Mouse (Mus musculus): ENCODE results near the gene Gna15. TPM values are rescaled to one million over a fixed set of nuclear protein-coding genes. Genes with fewer than 3 reads are reported as not detected.

The Gna15 gene
- total RNA-seq, 2 experiments from 2014 or later, result 0.73 to 0.78 TPM

DNA sequence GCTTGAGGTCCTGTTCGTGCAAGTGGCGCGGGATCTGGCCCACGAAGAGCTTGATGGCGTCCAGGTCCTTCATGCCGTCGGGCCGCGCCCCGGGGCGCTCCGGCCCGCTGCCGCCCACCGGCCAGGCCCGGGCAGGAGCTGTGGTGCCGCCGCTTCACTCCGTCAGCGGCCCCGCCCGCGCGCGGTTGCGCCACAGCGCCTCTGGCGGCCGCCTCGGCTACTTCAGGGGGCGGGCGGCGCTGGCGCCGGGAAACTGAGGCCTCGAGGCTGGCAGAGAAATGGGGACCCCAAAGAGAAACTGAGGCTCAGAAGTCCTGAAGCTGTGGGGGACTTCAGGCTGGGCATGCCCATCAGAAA, 41.5 kb downstream of the Gna15 start, which contains the start of gene Celf5:
Celf5 (minus strand) TSS at position 177 of the 357 bp plus-strand sequence.
- DNase-seq, result peak; percentile 71 to 74
- intact Hi-C loops (cut with DNase I), result no loop called here

GRCm38 (mm10) chr10:81481605-81482532, 42.2 kb downstream of the Gna15 start:
- intact Hi-C loops (cut with DNase I), result no loop called here
- DNase-seq, result no peak

GRCm38 (mm10) chr10:81474461-81474860, 49.6 kb downstream of the Gna15 start:
- DNase-seq, result no peak
- intact Hi-C loops (cut with DNase I), result no loop called here

- no peak for DNase-seq
- intact Hi-C loops (cut with DNase I), result no loop called here
Measured at GRCm38 (mm10) chr10:81473003-81473451, 51.0 kb downstream of the Gna15 start.

DNA sequence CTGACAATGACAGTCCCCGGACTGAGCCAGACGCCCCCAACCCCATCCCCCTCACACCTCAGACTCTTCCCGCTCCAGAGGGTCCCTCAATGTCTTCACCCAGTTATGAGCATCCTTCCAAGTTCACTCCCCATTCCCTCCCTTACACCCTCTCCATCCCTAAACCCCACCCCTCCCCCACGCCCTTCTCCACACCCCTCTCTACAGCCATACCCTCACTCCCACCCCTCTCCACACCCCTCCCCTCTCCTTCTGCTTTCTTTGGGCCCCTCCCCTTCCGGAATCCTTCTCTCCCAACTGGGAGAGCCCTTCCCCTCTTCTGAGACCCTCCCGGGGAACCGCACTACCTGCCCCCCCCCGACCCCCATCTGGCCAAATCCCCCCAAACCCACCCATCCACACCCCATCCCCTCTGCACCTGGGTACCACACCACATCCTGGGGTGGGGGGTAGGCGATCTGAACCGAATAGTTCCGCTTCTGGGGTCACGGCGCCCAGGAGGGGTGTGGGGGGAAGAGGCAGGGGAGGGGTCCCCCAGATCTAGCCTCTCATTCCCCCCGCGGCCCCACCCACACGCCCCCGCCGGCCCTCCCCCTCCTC, 51.5 kb downstream of the Gna15 start:
- DNase-seq, result no peak
- intact Hi-C loops (cut with DNase I), result no loop called here

DNA sequence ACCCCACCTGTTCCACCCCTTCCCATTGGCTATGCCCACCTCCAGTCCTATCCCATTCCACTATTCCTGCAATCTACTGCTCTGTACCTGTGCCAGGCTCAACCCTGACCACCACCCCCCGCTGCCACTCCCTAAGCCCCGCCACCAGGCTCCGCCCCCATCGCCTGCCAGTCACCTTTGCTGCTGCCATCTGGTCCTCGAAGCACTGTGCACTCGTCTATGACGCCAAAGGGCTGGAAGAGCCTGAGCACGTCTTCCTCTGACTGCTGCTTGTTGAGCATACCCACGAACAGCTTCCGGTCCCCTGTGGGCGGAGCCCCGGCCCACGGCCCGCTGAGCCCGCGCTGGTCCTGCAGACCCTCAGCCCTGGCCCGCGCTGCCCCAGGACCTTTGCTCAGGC, 53.6 kb downstream of the Gna15 start:
- no peak for DNase-seq
- intact Hi-C loops (cut with DNase I), result no loop called here

GRCm38 (mm10) chr10:81469253-81469652, 54.8 kb downstream of the Gna15 start:
- intact Hi-C loops (cut with DNase I), result no loop called here
- no peak for DNase-seq

- intact Hi-C loops (cut with DNase I), result no loop called here
- no peak for DNase-seq
Measured at GRCm38 (mm10) chr10:81467670-81468235, 56.3 kb downstream of the Gna15 start.

DNA sequence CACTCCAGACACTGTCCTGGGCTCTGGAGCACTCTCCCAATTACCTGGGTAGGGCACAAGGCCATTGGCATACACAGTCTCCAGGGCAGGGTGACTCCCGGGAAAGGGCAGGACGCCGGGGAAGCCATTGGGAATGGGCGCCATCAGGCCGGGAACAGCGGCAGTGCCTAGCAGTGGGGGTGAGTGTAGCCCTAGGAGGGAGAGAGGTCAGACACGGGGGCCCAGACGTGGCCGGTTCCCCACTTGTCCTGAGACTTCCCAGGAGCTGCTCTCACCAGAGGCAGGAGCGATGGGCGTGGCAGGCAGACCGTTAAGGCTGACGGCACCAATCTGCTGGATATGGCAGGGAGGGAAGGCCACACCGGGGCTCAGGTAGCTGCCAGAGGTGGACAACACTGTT, 57.1 kb downstream of the Gna15 start:
- no peak for DNase-seq
- intact Hi-C loops (cut with DNase I), result no loop called here

DNA sequence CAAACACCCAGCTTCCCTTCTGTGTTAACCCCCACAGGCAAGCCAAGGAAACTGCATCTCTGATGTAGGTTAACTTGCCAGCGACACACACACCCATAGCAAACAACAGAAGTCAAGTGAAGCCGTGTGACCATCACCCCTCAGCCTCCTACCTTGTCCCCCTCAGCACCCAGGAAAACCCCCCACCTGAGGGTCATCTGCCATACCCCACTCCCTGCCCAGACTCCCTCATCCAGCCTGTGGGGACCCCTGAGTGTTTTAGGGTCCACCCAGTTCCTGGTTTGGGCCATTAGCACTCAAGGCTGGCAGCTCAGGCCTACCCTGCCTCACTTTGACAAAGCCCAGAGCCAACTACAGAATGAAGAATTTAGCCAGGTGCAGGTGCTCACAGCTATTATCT, 58.0 kb downstream of the Gna15 start:
- intact Hi-C loops (cut with DNase I), result no loop called here
- DNase-seq, result no peak

- no peak for DNase-seq
- intact Hi-C loops (cut with DNase I), result no loop called here
Measured at GRCm38 (mm10) chr10:81465265-81465645, 58.8 kb downstream of the Gna15 start.

DNA sequence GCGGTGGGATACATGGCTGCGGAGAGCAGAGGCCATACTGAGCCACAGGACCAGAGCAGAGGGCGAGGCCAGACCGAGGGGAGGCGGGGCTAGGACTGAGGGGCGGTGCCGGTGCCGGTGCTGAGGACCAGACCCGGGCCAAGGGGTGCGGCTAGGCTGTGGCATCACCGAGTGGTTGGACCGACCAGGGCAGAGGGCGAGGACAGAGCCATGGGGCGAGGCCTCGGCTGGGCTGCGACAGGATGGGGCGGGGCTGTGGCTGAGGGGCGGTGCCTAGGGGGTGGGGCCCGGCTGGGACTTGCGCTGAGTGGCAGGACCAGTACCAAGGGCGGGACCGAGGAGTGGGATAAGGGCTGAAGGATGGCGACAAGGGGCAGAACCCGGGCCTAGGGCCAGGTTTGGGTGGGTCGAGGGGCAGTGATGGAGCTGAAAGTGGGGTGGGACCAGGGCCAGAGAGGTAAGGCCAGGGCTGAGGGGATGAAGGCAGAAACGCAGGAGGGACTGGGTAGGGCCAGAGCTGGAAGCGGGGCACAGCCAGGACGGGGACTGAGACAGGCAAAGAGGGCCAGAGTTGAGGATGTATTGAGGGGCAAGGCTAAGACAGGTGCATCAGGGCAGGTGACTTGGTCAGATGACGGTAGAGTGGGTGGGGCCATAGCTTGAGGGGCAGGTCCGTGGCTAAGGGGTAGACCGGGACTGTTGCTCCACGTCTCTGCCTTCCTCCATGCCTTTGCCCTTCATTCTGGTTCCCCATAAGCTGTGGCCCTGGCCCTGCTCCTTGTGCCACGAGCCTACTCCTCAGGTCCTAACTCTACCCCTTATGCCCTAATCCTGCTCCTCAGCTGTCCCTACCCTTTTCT, 59.4 kb downstream of the Gna15 start:
- no peak for DNase-seq
- intact Hi-C loops (cut with DNase I), result no loop called here

GRCm38 (mm10) chr10:81463531-81463930, 60.5 kb downstream of the Gna15 start:
- no peak for DNase-seq
- intact Hi-C loops (cut with DNase I), result no loop called here

DNA sequence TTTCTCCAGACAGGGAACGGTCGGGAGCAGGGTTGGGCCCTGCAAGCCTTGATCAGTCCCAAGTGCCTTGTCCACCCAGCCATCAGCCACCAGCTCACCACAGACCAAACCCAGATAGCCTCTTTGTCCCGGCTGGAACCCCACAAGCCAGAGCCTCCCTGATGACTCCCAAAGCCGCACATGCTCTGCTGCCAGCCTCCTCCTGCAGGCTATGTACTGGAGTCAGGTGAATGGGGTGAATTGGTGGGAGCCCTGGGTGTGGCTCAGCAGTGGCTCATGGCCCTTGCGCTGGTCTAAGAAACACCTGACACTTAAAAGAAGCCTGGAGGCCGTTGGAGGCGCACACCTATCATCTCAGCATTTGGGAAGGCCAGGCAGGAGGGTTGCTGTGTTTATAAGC, 61.1 kb downstream of the Gna15 start:
- intact Hi-C loops (cut with DNase I), result no loop called here
- no peak for DNase-seq

DNA sequence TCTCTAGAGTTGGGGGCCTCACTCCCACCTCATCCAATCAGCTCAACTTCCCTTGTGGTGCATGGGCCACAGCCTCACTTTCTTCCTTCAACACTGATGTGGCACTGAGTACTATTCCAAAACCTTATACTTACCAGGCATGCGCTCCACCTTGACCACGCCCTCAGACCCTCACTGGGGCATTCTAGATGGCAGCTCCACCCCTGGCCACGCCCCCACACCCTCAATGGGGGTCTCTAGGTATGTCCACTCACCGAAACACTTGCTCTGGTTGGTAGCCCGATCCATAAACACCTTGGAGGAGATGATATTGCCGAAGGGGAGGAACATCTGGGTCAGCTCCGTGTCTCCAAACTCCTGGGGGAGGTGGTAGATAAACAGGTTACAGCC, 61.6 kb downstream of the Gna15 start:
- intact Hi-C loops (cut with DNase I), result no loop called here
- DNase-seq, result no peak

- DNase-seq, result no peak
- intact Hi-C loops (cut with DNase I), result no loop called here
Measured at GRCm38 (mm10) chr10:81461673-81462414, 62.2 kb downstream of the Gna15 start.

- no peak for DNase-seq
- intact Hi-C loops (cut with DNase I), result no loop called here
Measured at GRCm38 (mm10) chr10:81460951-81461350, 63.1 kb downstream of the Gna15 start.

GRCm38 (mm10) chr10:81460471-81460870, 63.6 kb downstream of the Gna15 start:
- intact Hi-C loops (cut with DNase I), result no loop called here
- no peak for DNase-seq

DNA sequence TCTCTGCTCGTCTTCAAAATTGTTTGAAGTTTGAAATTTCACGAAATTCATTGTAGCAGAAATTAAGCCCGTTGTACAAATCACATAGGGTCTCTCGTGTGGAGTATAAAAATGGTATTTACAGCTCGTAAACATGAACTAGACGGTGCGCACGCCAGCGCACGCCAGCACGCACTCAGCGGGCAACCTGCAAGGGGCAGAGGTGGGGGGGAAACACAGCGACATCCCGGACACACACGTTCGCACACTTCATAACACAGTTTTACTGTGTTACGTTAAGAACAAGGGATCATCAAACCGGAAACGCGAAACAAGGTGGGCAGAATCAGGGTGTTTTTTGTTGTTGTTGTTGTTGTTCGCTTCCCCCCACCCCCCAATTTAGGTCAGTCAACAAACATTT, 64.6 kb downstream of the Gna15 start:
- intact Hi-C loops (cut with DNase I), result no loop called here
- no peak for DNase-seq

- intact Hi-C loops (cut with DNase I), result no loop called here
- DNase-seq, result no peak
Measured at GRCm38 (mm10) chr10:81458267-81458666, 65.8 kb downstream of the Gna15 start.

All from heart, postnatal 36 days (tissue).